Mouse (Mus musculus): ENCODE measurements at regions not wholly inside any gene's neighbourhood (a gene's known extent, or its start where the extent isn't known, plus 50 kb on each side); places are given as distances from the start of the nearest gene placed in this dataset.

DNA sequence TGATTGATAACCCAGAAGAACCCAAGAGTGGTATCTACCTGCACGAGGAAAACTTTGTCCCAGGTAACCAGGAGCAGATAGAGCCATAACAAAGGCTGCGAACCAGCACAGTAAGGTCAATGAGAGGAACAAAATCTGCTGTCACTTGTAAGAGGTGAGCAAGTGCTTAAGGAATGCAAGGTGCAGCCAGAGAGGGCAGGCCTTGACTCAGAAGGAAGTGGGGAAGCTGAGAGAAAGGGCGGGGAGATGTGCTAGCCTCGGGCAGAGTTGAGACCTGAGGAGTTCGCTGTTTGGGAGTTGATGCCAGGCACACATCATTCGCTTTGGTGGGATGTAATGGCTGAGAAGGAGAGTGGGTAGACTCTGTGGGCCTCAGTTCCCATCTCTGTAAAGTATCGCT, 205.5 kb downstream of the Gm19410 start:
- no peak overlapping the region for H3K27ac ChIP-seq (ENCODE audit: low read length)
- no peak overlapping the region for H3K4me3 ChIP-seq (ENCODE audit: low read length)
- H3K36me3 ChIP-seq (ENCODE audit: control insufficient read depth, insufficient read depth, low read length): no peaks in the 10 kb centered on the region
- H3K4me1 ChIP-seq (ENCODE audit: control insufficient read depth, insufficient read depth, low read length): 0 out of 2 replicates have a peak, but pooled peaks cover 4% of the 10 kb centered on the region
- H3K4me2 ChIP-seq (ENCODE audit: low read depth, low read length): no peak overlapping the region
- no peak overlapping the region for H3K9ac ChIP-seq (ENCODE audit: low read depth, low read length)
- no peaks in the 10 kb centered on the region for H3K9me3 ChIP-seq (ENCODE audit: control insufficient read depth, low read length)
- WGBS: 75% methylated on average over 7 of the region's 7 CpGs
- no peaks in the 10 kb centered on the region for H3K27me3 ChIP-seq (replicated peaks; ENCODE audit: control insufficient read depth, insufficient read depth, low read length)
- ATAC-seq: peak; percentile 56

DNA sequence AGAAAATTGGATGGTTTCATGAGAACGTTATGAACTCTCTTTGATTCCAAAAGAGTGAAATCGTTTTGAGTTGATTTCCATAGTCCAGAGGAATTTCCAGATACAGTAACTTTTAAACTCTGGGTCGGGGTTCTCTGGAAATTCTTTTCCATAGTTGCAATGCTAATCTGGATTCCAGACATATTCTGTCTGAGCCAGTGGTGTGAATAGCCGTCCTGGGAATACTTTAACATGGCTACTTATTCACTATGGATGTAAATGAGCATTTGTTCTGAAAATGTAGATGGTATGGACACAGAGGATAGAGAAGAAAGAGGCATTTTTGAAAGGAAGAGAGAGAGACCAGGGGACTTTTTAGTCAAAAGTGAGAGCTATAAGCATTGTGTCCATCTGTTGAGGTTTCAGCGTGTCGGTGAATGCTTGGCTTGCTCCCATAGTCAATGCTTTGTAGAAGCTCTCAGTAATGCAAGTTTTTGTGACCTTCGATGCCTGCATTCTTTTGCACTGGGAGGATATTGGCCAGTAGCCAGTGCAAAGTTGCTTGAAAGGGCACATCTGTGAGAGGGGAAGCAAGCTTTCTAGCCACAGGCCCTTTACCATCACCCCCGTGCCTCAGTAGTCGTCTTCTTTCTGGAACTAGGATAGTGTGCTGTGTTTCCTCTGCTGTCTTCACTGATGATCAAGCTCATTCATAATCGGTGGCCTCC, 208.9 kb downstream of the Gm19410 start:
- 58% methylated on average over 10 of the region's 10 CpGs for WGBS

DNA sequence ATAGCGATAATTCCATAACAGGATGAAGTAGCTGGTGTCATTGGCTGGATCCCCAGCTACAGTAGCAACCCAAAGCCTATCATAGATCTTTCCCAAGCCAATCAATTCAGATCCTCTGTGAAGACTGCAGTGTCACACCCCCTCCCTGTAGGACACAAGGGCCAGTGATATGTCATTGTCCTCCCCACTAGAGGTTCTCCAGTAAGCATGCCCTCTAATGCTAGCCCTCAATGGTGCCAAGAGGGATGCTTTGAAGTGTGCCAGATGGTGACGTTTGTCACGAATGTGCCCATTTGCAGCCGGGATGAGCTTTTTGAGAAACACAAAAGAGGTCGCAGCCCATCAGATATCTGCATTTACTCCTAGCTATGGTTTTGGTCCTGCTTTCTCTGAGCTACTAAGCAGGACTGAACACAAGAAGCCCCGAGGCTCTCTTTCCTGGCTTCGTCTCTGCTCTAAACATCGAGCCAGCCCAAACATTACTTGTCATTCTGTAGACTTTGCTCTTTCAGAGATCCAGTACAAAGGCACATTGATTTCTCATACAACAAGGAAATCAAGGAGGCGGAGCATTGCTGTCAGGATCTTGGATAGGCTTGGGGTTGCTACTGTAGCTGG, 214.2 kb downstream of the Gm19410 start:
- Histone ChIP-seq H3K4me2 (ENCODE audit: low read depth, low read length) (no peak overlapping the region), H3K4me3 (ENCODE audit: low read length) (no peak overlapping the region), H3K27me3 (replicated peaks; ENCODE audit: control insufficient read depth, insufficient read depth, low read length) (no peaks in the 10 kb centered on the region), H3K36me3 (ENCODE audit: control insufficient read depth, insufficient read depth, low read length) (no peaks in the 10 kb centered on the region), H3K4me1 (ENCODE audit: control insufficient read depth, insufficient read depth, low read length) (no peaks in the 10 kb centered on the region), H3K9ac (ENCODE audit: low read depth, low read length) (no peak overlapping the region), H3K9me3 (ENCODE audit: control insufficient read depth, low read length) (no peaks in the 10 kb centered on the region), H3K27ac (ENCODE audit: low read length) (no peak overlapping the region)
- WGBS: 89% methylated on average over 9 of the region's 9 CpGs
- ATAC-seq: no peak

More for the DNA sequence above, 208.9 kb downstream of the Gm19410 start:
- Histone ChIP-seq H3K27ac (ENCODE audit: low read length) (peak overlapping the region; percentile 28; the same call in 1 of the 2 replicates), H3K4me1 (ENCODE audit: control insufficient read depth, insufficient read depth, low read length) (0 out of 2 replicates have a peak, but pooled peaks cover 4% of the 10 kb centered on the region), H3K9me3 (ENCODE audit: control insufficient read depth, low read length) (no peaks in the 10 kb centered on the region), H3K36me3 (ENCODE audit: control insufficient read depth, insufficient read depth, low read length) (no peaks in the 10 kb centered on the region), H3K27me3 (replicated peaks; ENCODE audit: control insufficient read depth, insufficient read depth, low read length) (no peaks in the 10 kb centered on the region), H3K4me2 (ENCODE audit: low read depth, low read length) (no peak overlapping the region), H3K4me3 (ENCODE audit: low read length) (no peak overlapping the region), H3K9ac (ENCODE audit: low read depth, low read length) (no peak overlapping the region)
- no peak for ATAC-seq

DNA sequence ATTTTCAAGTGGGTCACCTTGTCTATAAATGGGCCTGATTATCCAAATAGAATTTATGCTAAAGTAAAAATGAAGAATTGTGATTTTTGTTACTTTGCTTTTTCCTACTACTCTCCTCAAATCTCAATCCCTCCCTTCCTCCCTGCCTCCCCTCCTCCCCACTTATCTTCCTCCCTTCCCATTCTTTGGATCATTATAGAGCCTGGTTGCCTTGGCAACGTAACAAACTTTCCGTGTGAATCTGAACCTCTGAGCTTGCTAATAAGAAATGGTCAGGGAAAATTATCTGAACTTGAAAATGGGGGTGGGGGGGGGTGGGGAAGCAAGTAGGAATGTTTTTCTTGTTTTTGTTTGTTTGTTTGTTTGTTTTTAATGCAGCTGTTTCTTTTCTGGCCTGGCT, 217.5 kb downstream of the Gm19410 start:
- 74% methylated on average over 2 of the region's 2 CpGs for WGBS
- no peaks in the 10 kb centered on the region for H3K27me3 ChIP-seq (replicated peaks; ENCODE audit: control insufficient read depth, insufficient read depth, low read length)
- no peaks in the 10 kb centered on the region for H3K36me3 ChIP-seq (ENCODE audit: control insufficient read depth, insufficient read depth, low read length)
- no peak overlapping the region for H3K4me2 ChIP-seq (ENCODE audit: low read depth, low read length)
- no peak overlapping the region for H3K9ac ChIP-seq (ENCODE audit: low read depth, low read length)
- H3K4me1 ChIP-seq (ENCODE audit: control insufficient read depth, insufficient read depth, low read length): peaks cover 10% of the 10 kb centered on the region
- H3K4me3 ChIP-seq (ENCODE audit: low read length): no peak overlapping the region
- H3K9me3 ChIP-seq (ENCODE audit: control insufficient read depth, low read length): no peaks in the 10 kb centered on the region
- ATAC-seq: no peak
- no peak overlapping the region for H3K27ac ChIP-seq (ENCODE audit: low read length)

DNA sequence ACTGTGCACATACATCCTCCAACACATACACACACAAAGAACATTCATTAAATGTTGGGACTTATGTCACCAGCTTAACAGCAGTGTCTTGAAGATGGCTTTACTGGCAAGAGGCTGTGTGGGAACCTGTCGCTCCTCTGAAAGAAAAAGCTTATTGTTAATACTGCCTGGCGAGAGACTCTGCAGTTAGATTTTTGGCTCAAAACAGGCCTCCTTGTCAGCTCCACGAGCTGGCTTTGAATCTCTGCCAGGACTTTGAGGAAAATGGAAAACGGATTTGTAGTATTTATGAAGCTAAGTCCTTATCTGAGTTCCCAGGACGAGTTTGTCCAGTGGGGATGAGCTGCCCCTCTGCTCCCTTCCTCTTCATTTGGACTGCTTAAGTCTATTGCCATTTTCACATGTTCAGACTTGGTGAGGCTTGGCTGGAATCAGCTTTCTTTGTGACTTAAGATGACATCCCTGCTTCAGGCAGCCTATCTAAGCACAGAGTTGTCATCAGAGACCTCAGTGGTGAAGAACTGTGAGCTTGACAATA, 219.6 kb downstream of the Gm19410 start:
- Histone ChIP-seq H3K4me3 (ENCODE audit: low read length) (no peak overlapping the region), H3K27ac (ENCODE audit: low read length) (no peak overlapping the region), H3K4me1 (ENCODE audit: control insufficient read depth, insufficient read depth, low read length) (peaks cover 10% of the 10 kb centered on the region), H3K9ac (ENCODE audit: low read depth, low read length) (no peak overlapping the region), H3K4me2 (ENCODE audit: low read depth, low read length) (no peak overlapping the region), H3K9me3 (ENCODE audit: control insufficient read depth, low read length) (no peaks in the 10 kb centered on the region), H3K36me3 (ENCODE audit: control insufficient read depth, insufficient read depth, low read length) (no peaks in the 10 kb centered on the region), H3K27me3 (replicated peaks; ENCODE audit: control insufficient read depth, insufficient read depth, low read length) (no peaks in the 10 kb centered on the region)
- 33% methylated on average over 5 of the region's 5 CpGs for WGBS
- ATAC-seq: no peak

DNA sequence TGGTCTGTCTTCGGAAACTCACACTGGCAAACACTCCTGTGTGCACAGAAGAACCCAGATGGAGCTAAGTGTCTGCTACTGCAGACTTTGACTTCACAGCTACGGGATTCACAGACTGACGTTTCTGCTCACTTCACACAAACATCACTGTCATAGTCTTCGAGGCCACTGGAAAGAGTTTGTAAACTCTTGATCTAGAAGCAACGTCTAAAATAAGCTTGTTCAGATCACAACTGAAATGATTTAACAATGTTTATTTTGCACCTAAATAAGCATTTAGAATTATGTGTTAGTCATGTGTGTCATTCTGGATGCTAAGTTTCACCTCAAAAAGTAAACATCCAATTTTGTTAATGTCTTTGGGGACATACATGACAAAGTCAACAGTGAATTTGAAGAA, 221.7 kb downstream of the Gm19410 start:
- whole genome bisulfite sequencing: 50% methylated on average over 5 of the region's 5 CpGs
- Histone ChIP-seq H3K27me3 (replicated peaks; ENCODE audit: control insufficient read depth, insufficient read depth, low read length) (no peaks in the 10 kb centered on the region), H3K9me3 (ENCODE audit: control insufficient read depth, low read length) (no peaks in the 10 kb centered on the region), H3K4me2 (ENCODE audit: low read depth, low read length) (no peak overlapping the region), H3K9ac (ENCODE audit: low read depth, low read length) (no peak overlapping the region), H3K36me3 (ENCODE audit: control insufficient read depth, insufficient read depth, low read length) (no peaks in the 10 kb centered on the region), H3K4me3 (ENCODE audit: low read length) (no peak overlapping the region), H3K4me1 (ENCODE audit: control insufficient read depth, insufficient read depth, low read length) (peaks cover 10% of the 10 kb centered on the region), H3K27ac (ENCODE audit: low read length) (no peak overlapping the region)
- no peak for ATAC-seq

DNA sequence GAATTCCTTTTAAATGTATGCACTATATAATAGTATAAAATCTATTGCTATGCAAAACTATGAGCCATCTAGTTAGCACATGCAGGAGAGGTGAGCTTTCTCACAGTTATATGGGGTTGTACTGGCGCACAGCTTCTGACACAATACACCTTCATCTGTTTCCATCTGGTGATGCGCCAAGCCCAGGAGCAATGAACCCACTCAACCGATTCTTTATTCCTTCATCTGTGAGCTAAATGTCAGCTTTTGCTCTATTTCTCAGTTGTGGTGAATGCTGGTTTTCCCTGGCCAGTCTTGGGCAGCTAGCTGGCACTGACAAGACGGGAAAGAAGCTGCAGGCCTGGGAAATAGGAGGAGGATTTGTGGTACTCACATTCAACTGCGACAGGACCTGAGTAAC, 225.4 kb downstream of the Gm19410 start:
- no peak overlapping the region for H3K27ac ChIP-seq (ENCODE audit: low read length)

DNA sequence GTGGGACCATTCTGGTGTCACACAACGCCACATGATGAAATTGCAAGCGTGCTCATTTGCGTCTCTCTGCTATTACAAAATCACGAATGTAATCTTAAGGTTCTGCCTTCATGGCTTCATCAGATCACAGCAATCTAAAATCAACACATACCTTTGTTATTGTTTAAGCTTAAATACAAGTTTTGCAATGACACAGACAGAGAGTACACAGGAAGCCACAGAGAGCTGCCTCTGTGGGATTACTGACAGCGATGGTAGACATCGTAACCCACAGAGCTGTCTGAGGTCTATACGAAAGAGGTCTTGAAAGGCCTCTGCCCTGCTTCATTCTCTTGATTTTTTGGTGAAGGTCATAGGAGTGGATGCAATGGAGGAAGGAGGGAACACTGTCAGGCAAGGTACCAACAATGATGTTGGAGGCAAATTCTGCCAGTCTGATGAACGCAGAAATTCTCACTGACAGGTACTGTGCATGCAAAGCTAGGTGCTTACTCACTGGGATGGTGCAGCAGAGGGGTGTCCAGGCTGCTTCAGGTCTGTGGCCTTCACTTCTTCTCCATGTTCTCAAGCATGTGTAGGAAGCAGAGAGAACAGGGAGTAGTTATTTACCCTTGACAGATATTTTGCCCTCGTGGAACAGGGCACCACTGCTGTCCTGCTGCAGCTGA, 226.5 kb downstream of the Gm19410 start:
- no peaks in the 10 kb centered on the region for H3K9me3 ChIP-seq (ENCODE audit: control insufficient read depth, low read length)

More for the DNA sequence above, 225.4 kb downstream of the Gm19410 start:
- no peak overlapping the region for H3K4me2 ChIP-seq (ENCODE audit: low read depth, low read length)
- no peaks in the 10 kb centered on the region for H3K9me3 ChIP-seq (ENCODE audit: control insufficient read depth, low read length)
- H3K36me3 ChIP-seq (ENCODE audit: control insufficient read depth, insufficient read depth, low read length): no peaks in the 10 kb centered on the region
- 84% methylated on average over 5 of the region's 5 CpGs for WGBS
- H3K4me1 ChIP-seq (ENCODE audit: control insufficient read depth, insufficient read depth, low read length): no peaks in the 10 kb centered on the region
- ATAC-seq: no peak
- no peak overlapping the region for H3K4me3 ChIP-seq (ENCODE audit: low read length)
- no peak overlapping the region for H3K9ac ChIP-seq (ENCODE audit: low read depth, low read length)
- no peaks in the 10 kb centered on the region for H3K27me3 ChIP-seq (replicated peaks; ENCODE audit: control insufficient read depth, insufficient read depth, low read length)

DNA sequence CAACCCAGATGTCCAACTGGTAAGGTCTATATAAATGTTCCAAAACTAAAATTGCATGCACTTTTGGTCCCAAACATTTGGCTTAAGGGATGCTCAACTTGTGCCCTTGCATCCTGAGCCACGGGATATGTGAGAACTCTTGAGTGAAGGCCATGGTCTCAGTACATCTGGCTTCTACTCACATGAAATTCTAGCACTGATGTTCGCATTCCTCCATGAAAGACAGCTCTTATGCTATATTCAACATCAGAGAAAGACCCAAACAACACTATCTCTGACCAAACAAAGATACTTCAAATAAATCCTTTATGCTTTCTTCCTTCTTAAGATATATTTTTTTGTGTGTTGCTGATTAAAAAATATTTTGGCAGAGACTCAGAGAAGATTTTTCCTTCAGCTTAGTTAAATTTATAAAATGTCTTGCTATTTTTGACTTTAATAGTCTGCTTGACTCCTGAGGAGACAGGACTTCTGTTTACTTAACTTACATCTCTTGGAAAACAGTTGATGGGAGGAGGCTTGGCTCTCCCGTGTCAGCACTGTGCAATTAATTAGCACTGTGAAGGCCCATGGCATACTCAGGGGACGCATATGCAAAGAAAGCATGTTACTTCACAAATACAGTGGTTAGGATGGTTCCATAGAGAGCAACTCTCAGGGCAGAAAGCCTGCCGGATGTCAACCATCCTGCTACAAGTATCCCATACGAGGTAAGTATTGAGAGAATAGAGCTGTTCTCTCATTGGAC, 230.9 kb downstream of the Gm19410 start:
- ATAC-seq: no peak
- H3K4me1 ChIP-seq (ENCODE audit: control insufficient read depth, insufficient read depth, low read length): no peaks in the 10 kb centered on the region
- H3K27ac ChIP-seq (ENCODE audit: low read length): no peak overlapping the region
- H3K4me2 ChIP-seq (ENCODE audit: low read depth, low read length): no peak overlapping the region
- H3K9ac ChIP-seq (ENCODE audit: low read depth, low read length): no peak overlapping the region
- H3K9me3 ChIP-seq (ENCODE audit: control insufficient read depth, low read length): no peaks in the 10 kb centered on the region
- no peak overlapping the region for H3K4me3 ChIP-seq (ENCODE audit: low read length)
- no peaks in the 10 kb centered on the region for H3K36me3 ChIP-seq (ENCODE audit: control insufficient read depth, insufficient read depth, low read length)
- H3K27me3 ChIP-seq (replicated peaks; ENCODE audit: control insufficient read depth, insufficient read depth, low read length): no peaks in the 10 kb centered on the region
- WGBS: 59% methylated on average over 6 of the region's 6 CpGs

More for the DNA sequence above, 226.5 kb downstream of the Gm19410 start:
- Histone ChIP-seq H3K27me3 (replicated peaks; ENCODE audit: control insufficient read depth, insufficient read depth, low read length) (no peaks in the 10 kb centered on the region), H3K4me3 (ENCODE audit: low read length) (no peak overlapping the region), H3K4me1 (ENCODE audit: control insufficient read depth, insufficient read depth, low read length) (no peaks in the 10 kb centered on the region), H3K9ac (ENCODE audit: low read depth, low read length) (no peak overlapping the region), H3K36me3 (ENCODE audit: control insufficient read depth, insufficient read depth, low read length) (no peaks in the 10 kb centered on the region), H3K27ac (ENCODE audit: low read length) (no peak overlapping the region), H3K4me2 (ENCODE audit: low read depth, low read length) (no peak overlapping the region)
- 81% methylated on average over 9 of the region's 9 CpGs for WGBS
- ATAC-seq: no peak
